In genomic region chr7:31170520-31170919, GRCm38 (mm10) we compare ENCODE assay signal across 24 mouse cellular contexts. TPM values are rescaled to one million over a fixed set of nuclear protein-coding genes. Genes with fewer than 3 reads are reported as not detected.
DNase-seq lines count a peak whose midpoint lies in the region; TF ChIP-seq lines count a peak whose summit lies in the region.
"Had no signal": no experiment of that assay in that cellular context is flagged by ENCODE, and none has a peak within 500 bp of the region (broad histone marks: within the 10 kb centered on the region; RNA-seq: fewer than 3 reads in every experiment).

No protein-coding gene starts in this region.

- TF ChIP-seq POLR2A in myocyte (IDR thresholded peaks at IDR 0.05; ENCODE audit: insufficient read length, low read depth): no peak

- no peaks in the 10 kb centered on the region for H3K79me3 ChIP-seq in C2C12 (ENCODE audit: low read depth)

- DNase-seq in 416B (ENCODE audit: low read depth): peak; percentile 60
- peak; percentile 4 for DNase-seq in induced T-regulatory cell, adult 2 months (ENCODE audit: low read depth)
- no peak for DNase-seq in embryo, embryonic 10 days (ENCODE audit: low spot score)
- DNase-seq in adrenal gland, postnatal 25 days: no peak
- DNase-seq in cerebellum, adult 9-10 months: no peak
- DNase-seq in kidney, postnatal 14 days: no peak
- DNase-seq: adrenal gland, adult 2 months; adrenal gland, adult 8-10 months; adrenal gland, postnatal 10 days; adrenal gland, postnatal 14 days; adrenal gland, postnatal 36 days; B cell, adult 2 months; cerebellum, adult 11 months; cerebellum, adult 11-12 months; cerebellum, adult 18-20 months; cerebellum, adult 2 months; cerebellum, adult 8-10 months had no signal

- H3K27me3 ChIP-seq in C2C12 (ENCODE audit: control insufficient read depth, insufficient read depth, insufficient read length) (peaks cover 15% of the 10 kb centered on the region), myocyte (ENCODE audit: control insufficient read depth, insufficient read depth, insufficient read length) (no peaks in the 10 kb centered on the region)
- H3K27me3 ChIP-seq: CH12.LX had no signal

- no peaks in the 10 kb centered on the region for H3K79me2 ChIP-seq in C2C12 (ENCODE audit: control insufficient read depth, insufficient read depth)
- H3K79me2 ChIP-seq in myocyte (ENCODE audit: control insufficient read depth, insufficient read depth): no peaks in the 10 kb centered on the region

- no peak overlapping the region for H3K4me3 ChIP-seq in C2C12 (ENCODE audit: insufficient read depth, poor library complexity, severe bottlenecking)
- H3K4me3 ChIP-seq in myocyte: no peak overlapping the region

- TF ChIP-seq CTCF in C2C12 (IDR thresholded peaks at IDR 0.05; ENCODE audit: control insufficient read depth, insufficient read depth, insufficient read length): no peak

- H3ac ChIP-seq in C2C12 (ENCODE audit: control insufficient read depth, insufficient read length, low read depth) (no peak overlapping the region), myocyte (ENCODE audit: control insufficient read depth, insufficient read length) (no peak overlapping the region)

- H3K36me3 ChIP-seq in C2C12 (ENCODE audit: control insufficient read depth, insufficient read depth): no peaks in the 10 kb centered on the region
- H3K36me3 ChIP-seq in myocyte (ENCODE audit: control insufficient read depth, insufficient read depth): no peaks in the 10 kb centered on the region
- H3K36me3 ChIP-seq: G1E had no signal

- no peak overlapping the region for H3K4me2 ChIP-seq in myocyte (ENCODE audit: low read depth)

TF ChIP-seq in C2C12, 6 proteins besides CTCF, POLR2A, EP300 and RAD21:
- TF ChIP-seq MYOD1 (IDR thresholded peaks at IDR 0.05; ENCODE audit: control insufficient read depth, insufficient read length, low read depth) (peak; percentile 21), USF1 (IDR thresholded peaks at IDR 0.05; ENCODE audit: low read depth) (no peak)
TF ChIP-seq in C2C12: peak in this region for 1.

TF ChIP-seq in myocyte, 11 proteins besides CTCF, POLR2A, EP300 and RAD21:
- TF ChIP-seq MAX (IDR thresholded peaks at IDR 0.05; ENCODE audit: low read depth) (no peak), TCF12 (IDR thresholded peaks at IDR 0.05; ENCODE audit: insufficient read depth, poor library complexity, severe bottlenecking) (no peak), POLR2AphosphoS2 (IDR thresholded peaks at IDR 0.05; ENCODE audit: insufficient read length, low read depth) (no peak), REST (IDR thresholded peaks at IDR 0.05; ENCODE audit: insufficient read depth, insufficient read length) (no peak), MYOD1 (IDR thresholded peaks at IDR 0.05; ENCODE audit: control insufficient read depth in 1 of 3, insufficient read length in 2 of 3, low read depth in 2 of 3) (peak in 1 of 3 experiments; percentile 67), E2F4 (IDR thresholded peaks at IDR 0.05; ENCODE audit: insufficient read depth) (no peak), MYOG (IDR thresholded peaks at IDR 0.05; ENCODE audit: control insufficient read depth in 1 of 3, insufficient read depth in 1 of 3, insufficient read length in 2 of 3, low read depth in 2 of 3) (peak in 2 of 3 experiments; percentile 48 to 68), TCF3 (IDR thresholded peaks at IDR 0.05; ENCODE audit: insufficient read length, low read depth) (peak; percentile 30)

RNA-seq across cellular contexts. Expression of gene Gramd1a, which starts 14.8 kb away (rescaled TPM):
- polyA plus RNA-seq in C2C12 (2012; fragmentation: generic; extraction: Trizol) (17.9 TPM), myocyte (2012; fragmentation: generic; extraction: Trizol) (25.5 TPM)
- 42.9 and 50.5 TPM in 2 replicates for total RNA-seq in adrenal gland, postnatal 25 days (2021)

RNA-seq across cellular contexts. Expression of gene Scn1b, which starts 43.7 kb away (rescaled TPM):
- 2.3 TPM for polyA plus RNA-seq in C2C12 (2012; fragmentation: generic; extraction: Trizol)
- 4.1 TPM for polyA plus RNA-seq in myocyte (2012; fragmentation: generic; extraction: Trizol)
- 10.1 and 11.3 TPM in 2 replicates for total RNA-seq in adrenal gland, postnatal 25 days (2021)
- total RNA-seq: G1E, MEL had no signal
- polyA plus RNA-seq: activated CD4-positive, CD25-positive, alpha-beta regulatory T cell, adult 4 months; CD4-positive, CD25-positive, alpha-beta regulatory T cell, adult 4 months; G1E had no signal

RNA-seq across cellular contexts. Expression of gene Hpn, which starts 55.4 kb away (rescaled TPM):
- polyA plus RNA-seq in C2C12 (2012; fragmentation: generic; extraction: Trizol) (not detected), myocyte (2012; fragmentation: generic; extraction: Trizol) (not detected)
- total RNA-seq in adrenal gland, postnatal 25 days (2021): 1.4 and 4.5 TPM in 2 replicates
- polyA plus RNA-seq: G1E had no signal

Comparison
In these comparisons a context has a peak if more than half of its experiments do, and no peak if none do; other contexts are left out.
1. DNase-seq: peak in 416B (single experiment) and induced T-regulatory cell, adult 2 months (single experiment); none in embryo, embryonic 10 days (single experiment), adrenal gland, postnatal 25 days (single experiment), cerebellum, adult 9-10 months (single experiment) and kidney, postnatal 14 days (single experiment).